Comparison of ENCODE assay signal across 9 mouse cellular contexts in genomic region chr5:23387313-23387666, GRCm38 (mm10). TPM values are rescaled to one million over a fixed set of nuclear protein-coding genes. Genes with fewer than 3 reads are reported as not detected.
DNase-seq lines count a peak whose midpoint lies in the region; ATAC-seq lines count a peak whose summit lies in the region.
"Had no signal": no experiment of that assay in that cellular context is flagged by ENCODE, and none has a peak within 500 bp of the region (broad histone marks: within the 10 kb centered on the region; RNA-seq: fewer than 3 reads in every experiment).

No protein-coding gene starts in this region.

- no peaks in the 10 kb centered on the region for H3K27me3 ChIP-seq in kidney, embryonic 16.5 days (ENCODE audit: insufficient read depth, low read length)
- H3K27me3 ChIP-seq in embryonic facial prominence, embryonic 14.5 days (replicated peaks; ENCODE audit: control insufficient read depth, insufficient read depth, low read length), result no peaks in the 10 kb centered on the region
- no peaks in the 10 kb centered on the region for H3K27me3 ChIP-seq in hindbrain, embryonic 16.5 days (replicated peaks; ENCODE audit: control insufficient read depth, insufficient read depth, low read length)
- H3K27me3 ChIP-seq in midbrain, embryonic 14.5 days (ENCODE audit: control insufficient read depth, insufficient read depth, low read length), result no peaks in the 10 kb centered on the region

- ATAC-seq in kidney, embryonic 16.5 days (ENCODE audit: low FRiP score, low TSS enrichment), result 0 out of 2 replicates have a peak, but pooled peaks have one; percentile 18
- no peak for ATAC-seq in embryonic facial prominence, embryonic 14.5 days (ENCODE audit: low read depth)
- ATAC-seq in hindbrain, embryonic 16.5 days, result no peak
- no peak for ATAC-seq in midbrain, embryonic 14.5 days (ENCODE audit: low FRiP score, low TSS enrichment)
- ATAC-seq in erythroblast, adult 5-6 weeks (replicated peaks; ENCODE audit: low FRiP score, poor library complexity, severe bottlenecking), result no peak

- H3K9me3 ChIP-seq in kidney, embryonic 16.5 days (ENCODE audit: low read length), result no peaks in the 10 kb centered on the region
- no peaks in the 10 kb centered on the region for H3K9me3 ChIP-seq in embryonic facial prominence, embryonic 14.5 days (ENCODE audit: control insufficient read depth, low read length)
- no peaks in the 10 kb centered on the region for H3K9me3 ChIP-seq in hindbrain, embryonic 16.5 days (ENCODE audit: control insufficient read depth, low read length)
- H3K9me3 ChIP-seq in midbrain, embryonic 14.5 days (ENCODE audit: control insufficient read depth, low read length), result no peaks in the 10 kb centered on the region
- H3K9me3 ChIP-seq: G1E had no signal

- H3K4me3 ChIP-seq in kidney, embryonic 16.5 days (ENCODE audit: low read length), result no peak overlapping the region; the same call in 1 of the 2 replicates
- H3K4me3 ChIP-seq in embryonic facial prominence, embryonic 14.5 days (ENCODE audit: low read depth, low read length), result peak overlapping the region; percentile 38
- H3K4me3 ChIP-seq in hindbrain, embryonic 16.5 days (ENCODE audit: low read length), result no peak overlapping the region; the same call in 1 of the 2 replicates
- H3K4me3 ChIP-seq in midbrain, embryonic 14.5 days (replicated peaks; ENCODE audit: low read depth, low read length), result peak overlapping the region; percentile 37; the same call in 1 of the 2 replicates

- no peak overlapping the region for H3K27ac ChIP-seq in kidney, embryonic 16.5 days (ENCODE audit: low read length)
- peak overlapping the region; percentile 83; the same call in 1 of the 2 replicates for H3K27ac ChIP-seq in embryonic facial prominence, embryonic 14.5 days (replicated peaks; ENCODE audit: low read depth, low read length)
- H3K27ac ChIP-seq in hindbrain, embryonic 16.5 days (ENCODE audit: low read depth, low read length), result no peak overlapping the region
- H3K27ac ChIP-seq in midbrain, embryonic 14.5 days (replicated peaks; ENCODE audit: low read depth, low read length), result peak overlapping the region; percentile 82; the same call in 1 of the 2 replicates

- peaks cover 9% of the 10 kb centered on the region; the same call in 1 of the 2 replicates for H3K4me1 ChIP-seq in kidney, embryonic 16.5 days (ENCODE audit: insufficient read depth, low read length)
- peaks cover 15% of the 10 kb centered on the region for H3K4me1 ChIP-seq in embryonic facial prominence, embryonic 14.5 days (ENCODE audit: control insufficient read depth, insufficient read depth, low read length)
- peaks cover 10% of the 10 kb centered on the region for H3K4me1 ChIP-seq in hindbrain, embryonic 16.5 days (ENCODE audit: control insufficient read depth, insufficient read depth, low read depth, low read length)
- H3K4me1 ChIP-seq in midbrain, embryonic 14.5 days (ENCODE audit: control insufficient read depth, insufficient read depth, low read length), result no peaks in the 10 kb centered on the region

- no peaks in the 10 kb centered on the region for H3K36me3 ChIP-seq in kidney, embryonic 16.5 days (ENCODE audit: insufficient read depth, low read length)
- H3K36me3 ChIP-seq in embryonic facial prominence, embryonic 14.5 days (ENCODE audit: control insufficient read depth, insufficient read depth, low read length), result no peaks in the 10 kb centered on the region
- no peaks in the 10 kb centered on the region for H3K36me3 ChIP-seq in hindbrain, embryonic 16.5 days (ENCODE audit: control insufficient read depth, insufficient read depth, low read length)
- H3K36me3 ChIP-seq in midbrain, embryonic 14.5 days (ENCODE audit: control insufficient read depth, insufficient read depth, low read length), result no peaks in the 10 kb centered on the region
- H3K36me3 ChIP-seq: G1E had no signal

- H3K9ac ChIP-seq in kidney, embryonic 16.5 days (replicated peaks; ENCODE audit: low read length), result no peak overlapping the region
- peak overlapping the region; percentile 48; the same call in 1 of the 2 replicates for H3K9ac ChIP-seq in embryonic facial prominence, embryonic 14.5 days (ENCODE audit: low read depth, low read length)
- no peak overlapping the region for H3K9ac ChIP-seq in hindbrain, embryonic 16.5 days (ENCODE audit: low read depth, low read length)
- no peak overlapping the region for H3K9ac ChIP-seq in midbrain, embryonic 14.5 days (replicated peaks; ENCODE audit: low read length)

- peak overlapping the region; percentile 54 for H3K4me2 ChIP-seq in kidney, embryonic 16.5 days (replicated peaks; ENCODE audit: low read depth, low read length)
- peak overlapping the region; percentile 60 for H3K4me2 ChIP-seq in embryonic facial prominence, embryonic 14.5 days (ENCODE audit: low read depth, low read length)
- peak overlapping the region; percentile 79 for H3K4me2 ChIP-seq in hindbrain, embryonic 16.5 days (ENCODE audit: low read length)
- H3K4me2 ChIP-seq in midbrain, embryonic 14.5 days (ENCODE audit: low read length), result peak overlapping the region; percentile 66

- no peak for DNase-seq in kidney, adult 8-10 months
- no peak for DNase-seq in embryonic facial prominence, embryonic 14.5 days (ENCODE audit: low spot score)
- no peak for DNase-seq in midbrain, embryonic 14.5 days
- DNase-seq in thymus, postnatal 14 days, result no peak
- DNase-seq in ovary, postnatal 36 days (ENCODE audit: low spot score), result no peak

- 54% methylated on average over 2 of the region's 2 CpGs for WGBS in kidney, embryonic 16.5 days
- WGBS in embryonic facial prominence, embryonic 14.5 days, result 36% methylated on average over 2 of the region's 2 CpGs
- 63% methylated on average over 2 of the region's 2 CpGs for WGBS in hindbrain, embryonic 16.5 days
- WGBS in midbrain, embryonic 14.5 days, result 48% methylated on average over 2 of the region's 2 CpGs

RNA-seq across cellular contexts. Expression of gene Kmt2e, which starts 47.0 kb away (rescaled TPM):
- 98.8 and 99.9 TPM in 2 replicates for polyA plus RNA-seq in kidney, embryonic 16.5 days (2015; fragmentation: Nextera tagmentation; extraction: Ambion mirVana)
- polyA plus RNA-seq in embryonic facial prominence, embryonic 14.5 days (2014; fragmentation: Nextera tagmentation; extraction: Ambion mirVana), result 66.0 and 85.2 TPM in 2 replicates
- 139 and 143 TPM in 2 replicates for polyA plus RNA-seq in hindbrain, embryonic 16.5 days (2015; fragmentation: Nextera tagmentation; extraction: Ambion mirVana)
- 152 and 155 TPM in 2 replicates for polyA plus RNA-seq in midbrain, embryonic 14.5 days (2014; fragmentation: Nextera tagmentation; extraction: Ambion mirVana)
- total RNA-seq in erythroblast, adult 5-6 weeks (2015; ENCODE audit: low replicate concordance), result 54.5 and 85.1 TPM in 2 replicates
- 70.8 and 88.7 TPM in 2 replicates for total RNA-seq in erythroblast, adult 5-6 weeks (2017; ENCODE audit: low replicate concordance)

Comparison
In these comparisons a context has a peak if more than half of its experiments do, and no peak if none do; other contexts are left out.
1. H3K27ac ChIP-seq: peak in embryonic facial prominence, embryonic 14.5 days (single experiment) and midbrain, embryonic 14.5 days (single experiment); none in kidney, embryonic 16.5 days (single experiment) and hindbrain, embryonic 16.5 days (single experiment).
2. H3K4me3 ChIP-seq: peak in embryonic facial prominence, embryonic 14.5 days (single experiment) and midbrain, embryonic 14.5 days (single experiment); none in kidney, embryonic 16.5 days (single experiment) and hindbrain, embryonic 16.5 days (single experiment).
3. Peak in every context shown above with its lines, with median percentiles within 50 percentile points of each other: H3K4me2 ChIP-seq.